Mouse (Mus musculus): ENCODE measurements around the gene Hace1.

Gene Hace1

DNA sequence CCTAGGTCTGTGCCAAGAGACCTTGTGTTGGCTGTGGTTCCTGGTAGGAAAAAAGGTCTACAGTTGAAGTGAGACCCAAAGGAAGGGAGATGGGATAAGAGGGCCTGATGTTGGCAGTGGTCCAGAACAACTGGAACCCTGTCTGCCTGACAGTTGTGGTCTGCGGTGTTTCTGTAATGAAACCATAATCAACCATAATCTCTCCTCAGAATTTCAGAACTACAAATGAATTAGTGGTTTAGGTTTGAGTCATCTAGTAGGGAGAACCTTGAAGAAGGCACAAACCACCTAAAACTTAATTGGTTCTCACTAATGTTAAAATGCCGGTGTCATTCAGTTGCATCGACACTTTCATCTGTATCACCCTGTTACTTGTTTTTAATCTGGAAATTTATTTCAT, 133.2 kb downstream of the Hace1 start:
- no peak for DNase-seq

DNA sequence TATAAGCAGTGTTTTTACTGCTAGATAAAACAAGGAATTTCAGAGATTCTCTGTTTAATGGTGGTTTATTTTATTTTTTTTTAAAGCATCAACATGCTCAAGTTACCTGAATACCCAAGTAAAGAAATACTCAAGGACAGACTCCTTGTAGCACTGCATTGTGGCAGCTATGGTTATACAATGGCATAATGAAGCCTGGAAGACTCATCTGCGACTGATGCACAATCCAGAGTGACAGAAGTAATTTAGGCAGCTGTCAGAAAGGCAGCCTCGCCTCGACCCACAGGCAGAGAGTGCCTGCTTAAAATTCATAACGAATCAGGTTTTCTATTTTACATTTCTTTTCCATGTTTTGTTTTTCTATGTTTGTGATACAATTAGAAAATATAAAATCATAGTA, 133.7 kb downstream of the Hace1 start:
- no peak for DNase-seq
